Mouse (Mus musculus) urinary bladder, adult 18-20 months (tissue): Measurements from ENCODE around the gene Spata13.

Experiments
- DNase-seq, 2 experiments: peaks; one replicate each; pipeline ENCODE4 v3.0.0; 2022; ENCODE audit warnings: low spot score in 2 of 2, mixed read lengths in 2 of 2

The Spata13 gene

DNA sequence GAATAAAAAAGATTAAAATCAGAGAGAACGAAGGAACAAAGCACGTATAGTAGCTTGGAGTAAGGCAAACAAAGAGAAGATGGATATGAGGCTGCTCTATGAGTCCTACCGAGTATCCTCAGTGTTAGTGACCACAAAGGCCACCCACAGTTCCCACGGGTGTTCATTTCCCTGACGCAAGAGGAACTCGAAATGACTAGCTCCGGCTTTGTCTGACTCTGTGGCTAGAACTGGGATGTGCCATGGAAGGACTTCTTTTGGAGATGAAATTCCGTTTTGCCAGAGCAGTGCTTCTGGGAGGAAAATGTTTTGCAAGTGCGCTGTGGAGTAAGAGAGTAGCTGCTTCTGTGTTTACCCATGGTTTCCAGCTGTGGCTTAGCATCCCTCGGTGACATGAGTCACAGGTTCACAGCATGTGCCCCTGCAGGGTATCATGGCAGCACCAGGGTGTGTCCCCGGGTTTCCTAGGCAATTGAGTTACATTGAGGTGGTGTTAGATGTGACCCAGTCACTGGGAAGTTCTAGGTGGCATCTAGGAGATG lies 78.6 kb downstream of the Spata13 start:
- DNase-seq = no peak

DNA sequence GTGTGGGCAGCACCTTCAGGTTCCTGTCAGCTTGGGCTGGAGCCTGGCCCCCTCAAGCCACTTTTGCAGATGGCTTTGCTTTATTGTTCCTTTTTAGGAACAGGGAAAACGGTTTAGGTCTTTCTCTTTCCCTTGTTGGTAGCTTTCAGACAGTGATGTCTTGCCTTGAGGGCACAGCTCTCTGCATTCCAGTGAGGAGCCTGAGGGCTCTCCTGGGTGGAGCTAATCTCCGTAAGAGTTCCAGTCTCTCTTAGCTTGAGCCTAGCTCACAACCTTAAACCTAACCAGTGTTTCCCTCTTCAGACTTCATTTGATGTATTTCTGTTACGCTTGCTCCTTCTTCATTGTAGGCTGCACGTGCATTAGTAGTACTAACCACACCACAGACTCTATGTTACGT lies 81.9 kb downstream of the Spata13 start:
- DNase-seq = no peak

DNA sequence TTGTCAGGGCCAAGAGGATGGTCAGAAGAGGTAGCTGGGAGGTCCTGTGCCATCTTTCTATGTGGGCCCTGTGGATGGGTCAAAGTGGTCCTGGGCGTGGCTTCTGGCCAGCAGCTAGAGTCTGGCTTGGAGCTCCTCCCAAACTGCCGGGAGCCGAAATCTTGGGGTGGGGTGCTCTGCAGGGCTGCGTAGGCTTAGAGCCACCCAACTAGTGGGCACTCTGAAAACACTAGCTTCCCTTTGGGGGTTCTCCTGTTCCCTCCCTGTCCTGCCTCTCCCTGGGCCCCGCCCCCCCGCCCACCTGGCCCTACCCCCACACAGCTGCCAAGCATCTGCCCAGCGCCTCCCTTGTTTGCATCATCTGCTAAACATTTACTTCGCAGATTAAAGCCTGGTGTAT lies 87.5 kb downstream of the Spata13 start:
- no peak for DNase-seq

DNA sequence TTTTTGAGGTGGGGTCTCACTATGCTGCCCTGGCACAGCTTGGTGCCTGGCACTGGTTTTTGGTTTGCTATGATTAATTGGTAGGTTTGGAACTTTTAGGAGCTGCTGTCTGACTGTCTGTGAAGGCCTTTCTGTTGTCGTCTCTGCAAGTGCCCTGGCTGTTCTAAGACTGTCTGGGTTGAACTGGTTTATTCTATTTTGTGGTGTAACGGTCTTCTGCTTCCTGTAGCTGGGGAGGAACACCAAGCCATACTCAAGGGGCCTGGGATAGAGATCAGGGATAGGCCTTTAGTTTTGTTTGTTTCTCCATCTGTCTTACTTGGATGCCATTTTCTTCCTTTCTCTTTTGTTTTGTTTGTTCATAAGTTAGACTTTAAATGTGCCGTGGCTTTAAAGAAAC lies 88.1 kb downstream of the Spata13 start:
- no peak for DNase-seq

DNA sequence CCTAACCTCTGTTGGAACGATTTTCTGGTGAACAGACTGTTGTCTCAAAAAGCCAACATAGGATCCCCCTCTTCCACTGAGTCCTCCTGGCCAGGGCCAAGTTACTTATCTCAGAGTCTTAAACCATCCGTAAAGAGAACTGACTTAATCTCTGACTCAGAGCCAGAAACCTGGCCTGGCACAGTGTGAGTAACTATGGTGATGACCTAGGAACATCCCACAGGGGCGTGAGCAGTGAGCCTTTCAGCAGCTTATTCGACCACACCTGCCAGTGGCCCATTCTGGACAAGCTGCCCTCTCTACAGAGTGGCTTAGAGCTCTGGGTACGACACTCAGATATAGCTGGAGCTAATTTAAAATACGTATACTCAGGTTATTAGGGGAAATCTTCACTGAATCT lies 92.3 kb downstream of the Spata13 start:
- DNase-seq = peak in 1 of 2 experiments; percentile 39

DNA sequence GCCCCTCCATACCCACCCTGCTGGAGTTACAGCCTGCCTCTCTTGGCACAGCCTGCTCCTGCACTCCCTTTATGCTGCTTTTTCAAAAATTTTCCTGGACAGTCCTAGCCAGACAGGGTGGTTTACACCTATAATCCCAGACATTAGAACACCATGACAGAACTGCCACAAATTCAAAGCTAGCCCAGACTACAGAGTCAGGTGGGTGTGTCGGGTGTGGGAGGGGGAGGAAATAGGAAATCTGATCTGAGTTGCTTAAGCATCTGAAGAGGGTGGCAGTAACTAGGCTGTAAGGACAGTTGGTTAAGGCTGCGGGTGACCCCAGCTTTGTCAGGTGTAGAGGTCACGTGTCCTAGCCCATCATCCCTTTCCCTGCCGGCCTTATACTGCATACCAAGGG lies 93.3 kb downstream of the Spata13 start:
- no peak for DNase-seq

DNA sequence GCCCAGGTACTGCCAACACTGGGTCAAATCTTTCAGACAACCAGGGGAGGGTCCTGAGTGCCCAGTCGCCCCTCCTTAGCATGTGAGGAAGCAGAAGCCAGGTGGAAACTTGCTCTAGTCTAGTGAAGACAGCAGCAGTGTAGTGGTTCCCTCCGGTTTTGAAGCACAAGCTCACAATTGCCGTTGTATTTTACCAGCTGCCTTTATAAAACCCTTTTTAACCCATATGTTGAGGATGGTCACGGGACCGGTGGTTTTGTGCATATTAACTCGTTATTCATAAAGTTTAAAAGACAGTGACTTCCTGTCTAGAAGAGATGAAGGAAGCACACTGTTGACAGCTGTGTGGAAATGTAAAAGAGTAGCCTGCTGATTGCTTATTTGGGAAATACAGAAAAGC lies 98.3 kb downstream of the Spata13 start:
- DNase-seq = no peak

DNA sequence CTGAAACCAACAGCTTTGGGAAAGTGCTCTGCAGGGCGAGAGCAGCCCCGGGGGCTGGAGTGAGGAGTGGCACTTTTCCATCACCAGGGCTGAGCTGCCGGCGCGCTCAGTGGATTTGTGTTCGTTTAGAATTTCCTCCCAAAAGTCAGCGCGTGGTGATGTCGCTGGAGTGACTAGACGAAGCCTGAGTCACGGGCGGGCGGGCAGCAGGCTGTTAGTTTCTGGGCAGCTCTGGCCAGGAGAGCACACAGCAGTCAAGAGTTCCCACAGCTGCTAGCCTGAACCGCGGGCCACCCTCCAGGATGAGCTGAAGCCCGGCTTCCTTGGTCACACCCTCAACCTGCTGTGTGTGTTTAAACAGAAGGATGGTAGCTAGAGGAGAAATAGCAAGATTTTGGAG lies 99.0 kb downstream of the Spata13 start:
- peak in 1 of 2 experiments; percentile 39 for DNase-seq

DNA sequence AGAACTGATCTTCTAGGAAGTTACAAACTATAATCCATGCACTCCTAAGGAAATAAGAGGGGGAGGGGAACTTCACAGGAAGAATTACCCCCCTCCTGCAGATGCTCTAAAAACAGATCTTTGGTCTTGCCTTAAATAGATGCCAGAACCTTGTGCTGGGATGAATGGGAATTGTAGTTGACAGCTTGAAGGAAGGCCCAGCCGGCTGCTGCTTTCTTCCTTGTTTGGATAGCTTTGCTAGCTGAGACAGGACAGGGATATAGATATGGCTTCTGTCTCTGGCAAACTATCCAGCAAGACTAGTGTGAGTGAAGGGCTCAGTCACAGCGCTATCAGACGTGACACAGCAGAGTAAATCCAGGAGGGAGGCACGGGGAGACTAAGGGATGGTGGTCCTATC lies 99.9 kb downstream of the Spata13 start:
- no peak for DNase-seq

DNA sequence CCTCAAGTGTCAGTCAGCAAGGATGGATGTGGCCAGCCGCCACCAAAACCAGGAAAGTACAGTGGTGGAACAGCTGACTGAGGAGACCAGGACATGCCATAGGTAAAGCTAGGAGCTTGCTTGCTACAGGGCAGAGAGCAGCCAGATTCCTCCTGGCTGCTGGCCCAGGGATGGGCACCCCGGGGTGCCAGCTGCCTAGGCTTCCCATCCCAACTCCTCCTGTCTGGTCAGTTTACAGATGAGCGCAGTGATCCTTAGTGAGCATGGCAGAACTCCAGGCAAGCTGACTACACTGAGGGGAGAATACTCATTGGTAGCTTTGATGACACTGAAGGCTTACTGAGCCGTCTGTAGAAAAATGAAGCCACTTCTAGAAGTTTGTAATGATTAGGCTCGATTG lies 101.4 kb downstream of the Spata13 start:
- no peak for DNase-seq

DNA sequence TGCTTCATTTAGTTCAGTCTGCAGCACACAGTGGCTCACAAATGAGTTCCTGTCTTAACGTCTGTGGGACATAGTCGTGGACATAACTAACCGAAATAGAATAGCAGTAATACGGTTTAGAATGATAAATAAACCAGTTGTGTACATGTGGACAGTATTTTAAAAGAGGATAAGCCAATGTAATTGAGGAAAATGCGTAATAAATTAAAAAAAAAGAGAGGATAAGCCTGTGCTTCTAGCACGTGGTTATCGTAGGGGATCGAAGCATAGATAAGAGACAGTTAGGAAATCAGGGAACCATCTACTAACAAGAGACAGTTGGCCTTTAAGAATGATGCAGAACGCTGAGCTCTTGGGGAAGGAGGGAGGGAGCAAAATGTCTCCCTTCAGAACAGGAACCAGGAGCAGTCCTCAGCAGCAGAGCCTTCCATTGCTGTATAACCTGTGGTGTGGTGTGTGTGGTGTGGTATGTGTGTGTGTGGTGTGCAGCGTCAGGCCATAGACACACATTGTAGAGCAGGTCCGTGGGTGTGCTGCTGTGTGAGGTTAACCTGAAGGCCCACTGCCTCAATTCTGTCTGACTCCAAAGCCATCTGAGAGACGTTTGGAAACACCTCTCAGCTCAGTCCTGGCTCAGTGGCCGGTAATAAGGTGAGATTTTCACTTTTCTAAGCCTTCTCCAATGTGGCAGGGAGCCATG lies 102.2 kb downstream of the Spata13 start:
- no peak for DNase-seq

DNA sequence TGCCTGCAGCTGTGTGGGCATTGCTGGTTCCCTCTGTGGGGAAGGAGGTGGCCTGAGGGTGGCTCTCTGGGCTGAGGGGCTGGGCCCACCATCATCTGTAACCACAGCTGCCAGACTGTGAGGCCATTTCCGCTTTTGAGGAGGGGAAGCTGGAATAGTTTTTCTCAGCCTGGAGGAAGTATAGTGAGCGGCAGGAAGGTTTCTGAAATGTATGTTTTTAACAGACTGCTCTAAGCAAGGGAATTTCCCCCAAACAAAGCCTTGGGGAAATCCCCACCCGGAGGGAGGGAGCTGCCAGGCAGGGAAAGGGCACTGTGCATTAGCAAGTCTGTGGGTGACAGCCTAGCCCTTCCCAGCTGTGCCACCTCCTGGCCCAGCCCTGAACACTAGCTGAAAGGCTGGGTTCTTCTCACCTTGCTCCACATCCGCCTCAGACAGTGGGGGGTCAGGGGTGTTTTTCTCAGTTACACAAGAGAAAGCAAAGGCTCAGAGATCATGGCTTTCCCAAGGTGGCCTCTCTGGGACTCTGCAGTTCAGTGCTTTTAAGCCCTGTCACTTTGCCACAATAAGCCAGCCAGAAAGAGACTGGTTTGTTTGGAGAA lies 102.9 kb downstream of the Spata13 start:
- no peak for DNase-seq

DNA sequence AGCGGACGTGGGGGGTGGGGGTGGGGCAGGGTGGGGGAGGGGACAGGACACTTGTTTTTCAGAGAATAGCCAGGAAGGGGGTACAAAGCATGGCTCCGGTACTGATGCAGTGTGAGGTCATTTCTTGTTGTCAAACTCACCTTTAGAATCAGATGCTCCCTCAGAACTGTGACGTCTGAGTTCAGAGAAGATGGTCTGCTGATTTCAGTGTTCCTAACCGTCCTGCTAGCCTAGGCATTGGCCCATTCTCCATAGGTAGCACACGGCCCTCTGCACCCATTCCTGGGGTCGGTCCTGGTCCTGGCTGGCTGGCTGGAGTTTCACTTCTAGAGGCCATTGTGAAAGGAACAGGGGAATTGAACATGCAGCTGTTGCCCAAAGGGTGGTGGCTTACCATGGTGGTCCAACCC lies 103.4 kb downstream of the Spata13 start:
- no peak for DNase-seq

DNA sequence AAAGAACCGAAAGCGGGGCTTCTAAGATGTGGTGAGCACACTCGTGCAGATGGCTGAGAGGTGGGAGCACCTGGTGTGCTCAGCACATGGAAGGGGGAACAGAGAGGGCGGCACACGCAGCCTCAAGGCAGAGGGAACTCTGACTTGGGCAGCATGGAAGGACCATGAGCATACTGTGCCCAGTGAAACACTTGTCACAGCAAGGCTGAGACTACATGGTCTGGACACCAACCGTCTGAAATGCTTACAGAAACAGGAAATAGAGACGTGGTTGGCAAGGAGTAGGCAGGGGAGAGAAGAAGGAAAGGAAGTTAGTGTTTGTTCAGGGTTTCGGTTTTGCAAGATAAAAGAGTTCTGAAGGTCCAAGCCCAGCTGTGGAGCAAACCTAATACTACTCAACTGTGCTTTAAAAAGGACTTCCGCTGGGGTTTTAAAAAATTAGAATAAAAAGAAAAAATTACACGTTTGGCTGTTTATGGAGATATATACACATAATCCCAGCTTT lies 104.7 kb downstream of the Spata13 start:
- no peak for DNase-seq

DNA sequence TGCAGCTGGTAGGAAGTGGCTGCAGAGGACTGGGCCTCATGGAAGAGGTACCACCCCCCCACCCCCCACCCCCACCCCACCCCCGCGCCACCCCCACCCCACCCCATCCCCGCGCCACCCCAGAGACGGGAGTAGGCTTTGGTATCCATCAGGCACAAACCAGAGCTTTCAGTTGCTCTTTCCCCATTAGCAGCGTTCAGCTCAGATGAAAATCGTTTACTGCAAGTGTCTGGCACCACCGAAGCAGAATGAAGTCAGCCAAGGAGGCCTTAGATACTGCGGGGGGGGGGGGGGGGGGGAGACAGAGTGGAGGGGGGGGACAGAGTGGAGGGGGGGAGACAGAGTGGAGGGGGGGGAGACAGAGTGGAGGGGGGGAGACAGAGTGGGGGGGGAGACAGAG lies 105.4 kb downstream of the Spata13 start:
- DNase-seq = no peak

DNA sequence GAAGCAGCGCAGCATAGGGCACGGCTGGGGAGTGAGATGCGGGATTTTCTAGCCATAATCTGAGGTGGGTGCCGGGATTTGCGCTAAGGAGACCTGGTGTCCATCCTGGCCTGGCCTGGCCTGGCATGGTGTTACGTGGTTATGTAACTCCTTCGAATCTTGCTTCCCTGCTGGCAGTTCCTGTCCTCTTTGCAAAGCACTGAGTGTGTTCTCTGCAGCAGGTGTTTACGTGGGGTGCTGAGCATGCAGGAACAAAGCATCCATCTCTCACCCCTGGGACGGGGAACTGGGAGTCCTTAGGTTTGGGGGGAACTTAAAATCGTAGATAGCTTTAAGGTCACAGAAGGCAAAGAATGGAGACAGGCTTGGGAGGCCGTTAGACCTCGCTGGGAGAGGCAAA lies 105.8 kb downstream of the Spata13 start:
- no peak for DNase-seq

DNA sequence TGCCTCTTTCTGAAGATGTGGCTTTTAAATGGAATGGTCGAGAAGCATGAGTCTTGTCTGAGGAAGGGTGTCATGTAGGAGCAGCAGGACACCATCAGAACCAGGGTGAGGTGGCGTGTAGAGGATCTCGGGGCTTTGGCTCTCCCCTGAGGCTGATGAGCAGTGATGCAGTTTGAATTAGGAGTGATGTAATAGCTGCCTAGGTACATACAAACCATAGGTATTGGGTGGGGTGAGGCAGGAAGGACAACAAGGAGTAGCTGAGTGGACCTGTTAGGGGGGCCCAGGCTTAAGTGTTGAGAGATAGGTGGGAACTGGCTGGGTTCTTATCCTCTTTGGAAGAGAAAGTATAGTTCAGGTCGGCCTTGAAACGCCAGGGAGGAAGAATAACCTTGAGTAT lies 106.7 kb downstream of the Spata13 start:
- DNase-seq = no peak

DNA sequence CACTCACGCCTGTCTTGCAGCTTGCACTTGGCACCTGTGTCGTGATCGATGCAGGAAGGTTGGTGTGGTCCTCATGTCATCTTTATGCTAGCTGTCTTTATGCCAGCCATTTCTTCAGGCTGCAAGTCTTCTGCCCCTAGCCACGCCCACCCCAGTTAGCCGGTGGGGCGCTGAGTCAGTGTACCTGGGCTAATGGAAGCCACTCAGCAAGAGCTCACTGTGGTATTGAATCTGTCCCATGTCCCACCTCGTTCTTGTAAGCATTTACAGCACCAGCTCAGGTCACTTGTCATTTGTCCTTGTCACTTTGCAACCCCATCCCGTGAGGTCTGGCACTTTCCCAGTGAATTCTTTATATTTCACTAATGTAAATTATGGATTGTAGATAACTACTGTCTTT lies 107.2 kb downstream of the Spata13 start:
- DNase-seq = no peak

DNA sequence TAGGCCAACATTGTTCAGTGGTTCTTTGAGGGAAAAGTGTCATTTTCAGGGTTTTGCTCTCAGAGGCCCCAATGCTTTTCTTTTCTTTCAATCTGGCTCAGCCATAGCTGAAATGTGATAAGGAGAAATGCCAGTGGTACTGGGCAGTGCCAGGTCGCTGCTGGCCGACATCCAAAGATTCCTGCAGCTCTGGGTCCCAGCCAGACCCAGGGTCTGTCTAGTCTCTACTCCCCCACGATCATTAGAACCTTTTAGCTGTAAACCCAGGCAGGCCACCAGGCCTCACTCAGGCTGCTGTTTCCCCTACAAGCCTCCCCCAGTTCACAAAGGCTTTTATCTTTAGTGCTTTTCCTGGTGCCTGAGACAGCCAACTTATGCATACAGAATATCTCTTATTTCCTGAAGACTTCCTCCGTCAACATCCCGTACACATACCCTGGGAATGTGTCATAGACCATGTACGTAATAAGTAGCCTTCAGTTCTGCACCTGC lies 107.7 kb downstream of the Spata13 start:
- DNase-seq = no peak

DNA sequence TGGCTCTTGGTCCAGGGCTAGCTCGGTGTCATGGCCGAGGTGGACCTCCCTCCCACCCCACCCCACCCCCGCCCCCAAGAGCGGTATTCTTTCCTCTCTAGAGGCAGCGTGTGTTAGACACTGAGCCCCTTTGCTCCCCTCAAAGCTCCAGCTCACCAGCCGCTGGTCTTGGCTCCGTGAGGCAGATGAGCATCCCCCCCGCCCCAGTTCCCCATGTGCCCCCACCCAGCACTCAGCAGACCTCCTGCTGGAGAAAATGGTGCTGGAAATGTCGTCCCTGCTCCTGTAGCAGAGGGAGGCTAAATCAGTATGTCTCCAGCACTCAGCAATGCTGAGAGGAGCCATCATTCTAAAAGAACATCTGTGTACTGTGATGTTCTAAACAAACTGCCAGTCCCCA lies 109.9 kb downstream of the Spata13 start:
- DNase-seq = no peak

DNA sequence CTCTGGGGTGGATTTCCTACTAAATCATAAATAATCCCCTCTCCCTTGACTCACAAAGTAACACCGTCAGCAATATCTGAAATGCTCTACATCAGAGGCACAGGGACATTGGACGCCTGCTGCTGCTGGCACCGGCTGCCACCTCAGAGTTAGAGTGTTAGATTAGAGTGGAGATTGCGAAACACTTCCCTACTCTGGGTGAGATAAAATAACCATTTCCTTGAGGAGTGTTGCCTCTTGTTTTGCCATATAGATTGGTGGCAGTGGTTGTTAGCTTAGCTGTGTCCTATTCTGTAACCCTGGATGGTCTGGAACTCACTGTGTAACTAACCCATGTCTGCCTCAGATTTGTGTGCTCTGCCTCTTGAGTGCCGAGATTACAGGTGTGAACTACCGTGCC lies 111.4 kb downstream of the Spata13 start:
- DNase-seq = no peak

DNA sequence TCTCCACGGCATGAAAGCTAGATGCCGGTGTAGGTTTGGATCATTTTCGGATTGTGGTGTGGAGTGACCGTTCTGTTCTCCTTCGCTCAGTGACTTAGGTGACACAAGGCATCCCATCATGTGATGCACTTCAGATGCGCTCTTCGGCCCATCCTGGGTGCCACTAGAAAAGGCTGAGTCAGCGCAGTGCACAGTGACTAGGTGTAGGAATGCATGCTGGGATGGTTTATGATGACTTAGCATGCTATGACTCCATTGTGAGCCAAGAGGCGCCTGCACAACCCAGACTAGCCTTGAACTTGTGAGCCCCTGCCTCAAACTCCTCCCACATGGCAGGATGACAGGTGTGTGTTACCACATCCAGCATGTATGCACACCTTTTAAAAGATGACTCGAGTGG lies 112.3 kb downstream of the Spata13 start:
- no peak for DNase-seq

DNA sequence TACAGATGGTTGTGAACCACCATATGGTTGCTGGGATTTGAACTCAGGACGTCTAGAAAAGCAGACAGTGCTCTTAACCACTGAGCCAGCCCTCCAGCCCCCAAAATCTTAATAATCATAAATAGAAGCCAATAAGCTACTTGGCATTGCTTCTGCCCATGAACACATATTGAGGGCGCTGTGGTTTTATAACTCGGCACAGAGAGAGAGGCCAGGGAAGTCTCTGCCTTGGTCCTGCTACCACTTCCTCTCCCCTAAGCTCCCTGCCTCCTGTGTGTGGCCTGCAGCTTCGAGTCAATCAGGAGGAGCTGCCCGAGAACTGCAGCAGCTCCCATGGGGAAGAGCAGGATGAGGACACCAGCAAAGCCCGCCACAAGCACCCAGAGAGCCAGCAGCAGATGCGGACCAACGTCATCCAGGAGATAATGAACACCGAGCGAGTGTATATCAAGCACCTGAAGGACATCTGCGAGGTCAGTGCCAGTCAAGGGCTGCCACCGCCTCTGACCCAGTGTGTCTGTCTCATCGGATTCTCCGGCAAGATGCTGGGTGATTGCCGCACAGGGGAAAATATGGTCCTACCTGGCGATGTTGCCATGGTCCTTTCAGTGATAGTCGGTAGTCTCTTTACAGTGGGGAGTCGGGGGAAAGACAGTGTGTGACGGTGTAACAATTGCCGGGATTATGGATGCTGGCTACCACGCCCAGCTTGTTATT lies 113.5 kb downstream of the Spata13 start:
- no peak for DNase-seq
